Mouse (Mus musculus) intestine, embryonic 14.5 days (tissue): ENCODE results near the gene Akt1. TPM values are rescaled to one million over a fixed set of nuclear protein-coding genes. Genes with fewer than 3 reads are reported as not detected.
A peak's percentile ranks its signal among the peaks of the same experiment; 100 is the strongest.

ENCODE experiments used
- ATAC-seq: fragments of 200-750 bp; cut with Nextera tagmentation; replicated peaks from 2 replicates; pipeline ENCODE4 v1.8.0; 2017; ENCODE audit warnings: low read depth, moderate number of reproducible peaks, moderate TSS enrichment, moderate library complexity; ENCODE audit not compliant: low FRiP score, low TSS enrichment
- DNase-seq: peaks from one replicate; pipeline ENCODE4 v3.0.0-alpha.2; 2018; ENCODE audit warnings: low spot score
- H3K27ac ChIP-seq: fragments of 300-500 bp; sonication (generic); 2 replicates; pipeline ENCODE4 v1.5.1; 2014; ENCODE audit warnings: low read depth, mild to moderate bottlenecking, control low read depth
- H3K27me3 ChIP-seq: fragments of 300-500 bp; sonication (generic); replicated peaks from 2 replicates; pipeline ENCODE4 v1.6.1; 2014; ENCODE audit warnings: low read length, control low read depth; ENCODE audit not compliant: control insufficient read depth, insufficient read depth
- H3K36me3 ChIP-seq: fragments of 300-500 bp; sonication (generic); 2 replicates; pipeline ENCODE4 v1.6.1; 2014; ENCODE audit warnings: low read length, control low read depth; ENCODE audit not compliant: control insufficient read depth, insufficient read depth
- H3K4me1 ChIP-seq: fragments of 300-500 bp; sonication (generic); replicated peaks from 2 replicates; pipeline ENCODE4 v1.6.1; 2014; ENCODE audit warnings: low read length, control low read depth, mixed read lengths; ENCODE audit not compliant: control insufficient read depth, insufficient read depth
- H3K4me2 ChIP-seq: fragments of 300-500 bp; sonication (generic); 2 replicates; pipeline ENCODE4 v1.6.1; 2014; ENCODE audit warnings: low read length
- H3K4me3 ChIP-seq: fragments of 300-500 bp; sonication (generic); 2 replicates; pipeline ENCODE4 v1.5.1; 2014; ENCODE audit warnings: low read depth, low read length, control low read depth, mixed read lengths
- H3K9ac ChIP-seq: fragments of 300-500 bp; sonication (generic); 2 replicates; pipeline ENCODE4 v1.6.1; 2014; ENCODE audit warnings: mild to moderate bottlenecking, low read length
- H3K9me3 ChIP-seq: fragments of 300-500 bp; sonication (generic); 2 replicates; pipeline ENCODE4 v1.6.1; 2016; ENCODE audit warnings: low read length, control low read depth; ENCODE audit not compliant: control insufficient read depth
- WGBS: fragments of 180-500 bp; shearing (Covaris S2); extraction: QIAGEN DNeasy Blood & Tissue Kit; methylation state at CpG from one replicate; pipeline ENCODE4 v1.1.7; 2014; 5-methylcytosine and 5-hydroxymethylcytosine counted together
- polyA plus RNA-seq: library from polyadenylated mRNA; unstranded; fragments of >200 nt; fragmentation: Nextera tagmentation; extraction: Ambion mirVana; gene quantifications from 2 replicates; pipeline ENCODE4 v1.2.1, GENCODE M21; 2014

Gene Akt1
- polyA plus RNA-seq = 56.2 and 58.8 TPM in 2 replicates

GRCm38 (mm10) chr12:112674132-112675011 is at the start of gene Akt1:
Gene Akt1 (minus strand): TSS chr12:112674884.
- under 1% methylated on average over 69 of the region's 70 CpGs for WGBS
- DNase-seq = peak; percentile 88

GRCm38 (mm10) chr12:112724077-112724805 is 49.6 kb upstream of the Akt1 start:
- 0 out of 2 replicates have a peak overlapping the region, but pooled peaks have one; percentile 91 for H3K4me2 ChIP-seq
- ATAC-seq (no peak; the same call in 1 of the 2 replicates), DNase-seq (peak; percentile 89)
- H3K4me3 ChIP-seq = no peak overlapping the region
- H3K4me1 ChIP-seq = peaks cover 10% of the 10 kb centered on the region
- H3K27ac ChIP-seq = no peak overlapping the region
- H3K27me3 ChIP-seq = 0 out of 2 replicates have a peak, but pooled peaks cover 6% of the 10 kb centered on the region
- WGBS = 79% methylated on average over 11 of the region's 11 CpGs
- H3K9me3 ChIP-seq = no peaks in the 10 kb centered on the region
- peaks cover 9% of the 10 kb centered on the region; the same call in 1 of the 2 replicates for H3K36me3 ChIP-seq
- H3K9ac ChIP-seq = no peak overlapping the region

More at GRCm38 (mm10) chr12:112674132-112675011, at the start of gene Akt1:
- Histone ChIP-seq H3K4me2 (peak within 1 kb of the TSS; percentile 93), H3K4me3 (peak within 1 kb of the TSS; percentile 96), H3K9ac (peak within 1 kb of the TSS; percentile 97), H3K9me3 (no peaks in the 10 kb centered on the region), H3K4me1 (peaks cover 48% of the 10 kb centered on the region), H3K27me3 (no peaks in the 10 kb centered on the region; the same call in 1 of the 2 replicates), H3K27ac (peak within 1 kb of the TSS; percentile 96), H3K36me3 (peaks cover 24% of the 10 kb centered on the region)
- ATAC-seq = peak; percentile 61

- Histone ChIP-seq H3K9ac (no peak overlapping the region), H3K4me1 (peaks cover 10% of the 10 kb centered on the region), H3K27ac (no peak overlapping the region), H3K36me3 (peaks cover 9% of the 10 kb centered on the region; the same call in 1 of the 2 replicates), H3K27me3 (0 out of 2 replicates have a peak, but pooled peaks cover 6% of the 10 kb centered on the region), H3K4me3 (peak overlapping the region; percentile 71), H3K4me2 (peak overlapping the region; percentile 91), H3K9me3 (no peaks in the 10 kb centered on the region)
- WGBS = 89% methylated on average over 6 of the region's 6 CpGs
- DNase-seq (no peak), ATAC-seq (no peak)
These were observed 48.8 kb upstream of the Akt1 start for GRCm38 (mm10) chr12:112723445-112723844.

- WGBS = 10% methylated on average over 5 of the region's 5 CpGs
These were observed 48.3 kb upstream of the Akt1 start for GRCm38 (mm10) chr12:112723028-112723330.

GRCm38 (mm10) chr12:112722240-112723027 is 47.8 kb upstream of the Akt1 start:
- H3K4me3 ChIP-seq = peak overlapping the region; percentile 71
- no peaks in the 10 kb centered on the region for H3K9me3 ChIP-seq
- peak overlapping the region; percentile 91 for H3K4me2 ChIP-seq
- ATAC-seq (peak; percentile 49), DNase-seq (peak; percentile 80)
- peaks cover 10% of the 10 kb centered on the region for H3K4me1 ChIP-seq
- under 1% methylated on average over 71 of the region's 75 CpGs for WGBS
- H3K27ac ChIP-seq = peak overlapping the region; percentile 73
- peak overlapping the region; percentile 74 for H3K9ac ChIP-seq
- H3K36me3 ChIP-seq = peaks cover 9% of the 10 kb centered on the region; the same call in 1 of the 2 replicates
- 0 out of 2 replicates have a peak, but pooled peaks cover 6% of the 10 kb centered on the region for H3K27me3 ChIP-seq

More at GRCm38 (mm10) chr12:112723028-112723330, 48.3 kb upstream of the Akt1 start:
- peak overlapping the region; percentile 91 for H3K4me2 ChIP-seq
- H3K27ac ChIP-seq = no peak overlapping the region; the same call in 1 of the 2 replicates
- ATAC-seq (no peak), DNase-seq (no peak)
- H3K4me1 ChIP-seq = peaks cover 10% of the 10 kb centered on the region
- peak overlapping the region; percentile 74 for H3K9ac ChIP-seq
- H3K4me3 ChIP-seq = peak overlapping the region; percentile 71
- no peaks in the 10 kb centered on the region for H3K9me3 ChIP-seq
- peaks cover 9% of the 10 kb centered on the region; the same call in 1 of the 2 replicates for H3K36me3 ChIP-seq
- 0 out of 2 replicates have a peak, but pooled peaks cover 6% of the 10 kb centered on the region for H3K27me3 ChIP-seq

- 3% methylated on average over 54 of the region's 69 CpGs for WGBS
- Histone ChIP-seq H3K4me2 (peak overlapping the region; percentile 91), H3K9ac (peak overlapping the region; percentile 74), H3K4me3 (peak overlapping the region; percentile 71), H3K4me1 (peaks cover 10% of the 10 kb centered on the region), H3K36me3 (peaks cover 9% of the 10 kb centered on the region; the same call in 1 of the 2 replicates), H3K9me3 (no peaks in the 10 kb centered on the region), H3K27me3 (0 out of 2 replicates have a peak, but pooled peaks cover 6% of the 10 kb centered on the region), H3K27ac (peak overlapping the region; percentile 73)
- peak; percentile 90 for DNase-seq
- peak; percentile 71 for ATAC-seq
These were observed 46.9 kb upstream of the Akt1 start for GRCm38 (mm10) chr12:112721424-112722239.

GRCm38 (mm10) chr12:112720890-112721423 is 46.3 kb upstream of the Akt1 start:
- Histone ChIP-seq H3K27me3 (0 out of 2 replicates have a peak, but pooled peaks cover 6% of the 10 kb centered on the region), H3K27ac (peak overlapping the region; percentile 73), H3K4me1 (peaks cover 10% of the 10 kb centered on the region), H3K9ac (peak overlapping the region; percentile 74), H3K4me3 (peak overlapping the region; percentile 71), H3K36me3 (peaks cover 9% of the 10 kb centered on the region; the same call in 1 of the 2 replicates), H3K4me2 (peak overlapping the region; percentile 91), H3K9me3 (no peaks in the 10 kb centered on the region)
- DNase-seq (peak; percentile 69), ATAC-seq (no peak)
- WGBS = 35% methylated on average over 12 of the region's 12 CpGs
